Mouse (Mus musculus) hematopoietic stem cell, adult 5-6 weeks (primary cell): ENCODE measurements at regions not wholly inside any gene's neighbourhood (a gene's known extent, or its start where the extent isn't known, plus 50 kb on each side); places are given as distances from the start of the nearest gene placed in this dataset.

Source experiments
- ATAC-seq, 2 experiments: fragments of 125-278 bp in 1 of 2; replicated peaks in 1 of 2; 2 replicates each; pipeline ENCODE4 v1.8.0; 2016 to 2017; ENCODE audit warnings: inconsistent platforms in 2 of 2, mild to moderate bottlenecking in 2 of 2, moderate number of reproducible peaks in 2 of 2, low read depth in 1 of 2, moderate TSS enrichment in 1 of 2; ENCODE audit not compliant: low FRiP score in 2 of 2, poor library complexity in 2 of 2, severe bottlenecking in 2 of 2, insufficient read depth in 1 of 2, low TSS enrichment in 1 of 2

DNA sequence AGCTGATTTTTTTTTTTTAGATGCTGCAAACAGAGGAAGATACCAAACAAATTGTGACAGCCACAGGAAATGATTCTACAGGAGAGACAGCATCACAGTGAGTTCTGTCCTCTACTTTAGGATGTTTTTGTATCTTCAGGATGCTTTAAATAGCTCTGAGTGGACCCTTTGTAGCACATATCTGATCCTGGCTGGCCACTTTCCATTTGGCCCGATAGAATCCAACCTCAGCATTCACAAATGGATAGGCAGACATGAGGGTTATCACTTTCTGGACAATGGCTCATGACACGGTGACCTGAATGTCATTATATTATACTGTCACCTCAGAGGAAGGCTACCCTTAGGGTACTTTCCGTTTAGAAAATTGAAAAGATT lies 379.3 kb downstream of the Gm10295 start:
- ATAC-seq = no peak

- no peak for ATAC-seq
These were observed 379.8 kb downstream of the Gm10295 start for GRCm38 (mm10) chr7:70971323-70972022.

- no peak for ATAC-seq
These were observed 398.8 kb downstream of the Gm10295 start for GRCm38 (mm10) chr7:70952318-70952959.

- ATAC-seq = 0 out of 4 replicates have a peak, but pooled peaks of 1 of the 2 experiments have one; percentile 13
These were observed 403.0 kb downstream of the Gm10295 start for GRCm38 (mm10) chr7:70948281-70948680.

DNA sequence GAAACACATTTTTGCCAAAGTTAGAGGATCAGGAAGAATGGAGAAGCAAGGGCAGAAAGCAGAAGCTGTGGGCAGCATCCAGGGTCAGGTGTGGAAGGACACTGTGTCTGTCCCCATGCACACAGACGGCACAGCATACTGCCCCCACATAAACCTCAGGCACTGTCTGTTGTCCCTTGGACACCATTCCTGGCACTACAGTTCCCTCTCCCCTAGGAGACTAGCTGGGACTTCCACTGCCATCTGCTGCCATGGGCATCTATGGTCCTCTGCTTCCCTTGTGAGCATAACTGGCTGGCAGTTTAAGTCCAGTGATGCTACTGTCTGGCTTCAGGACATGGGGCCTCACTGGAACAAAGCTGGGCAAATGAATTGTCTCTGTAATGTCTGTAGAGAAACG lies 405.0 kb downstream of the Gm10295 start:
- no peak for ATAC-seq

DNA sequence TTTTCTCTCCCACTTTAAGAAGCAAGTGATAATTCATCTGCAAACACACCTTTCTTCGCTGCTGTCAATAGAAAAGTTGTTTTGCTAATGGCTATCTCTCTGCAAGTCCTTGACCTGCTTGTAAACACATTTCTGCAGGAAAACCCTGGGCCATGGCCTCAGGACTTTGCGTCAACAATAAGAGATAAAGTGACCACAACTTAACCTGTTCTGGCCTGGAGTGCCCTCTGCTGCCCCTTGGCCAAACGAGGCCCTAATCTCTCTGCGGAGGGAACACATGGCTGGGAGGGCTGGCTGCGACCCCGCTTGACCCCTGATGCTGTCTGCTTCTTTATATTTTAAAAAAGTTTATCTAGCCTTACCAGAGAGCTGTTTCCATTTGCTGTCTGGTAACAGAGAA lies 420.4 kb downstream of the Gm10295 start:
- no peak for ATAC-seq

DNA sequence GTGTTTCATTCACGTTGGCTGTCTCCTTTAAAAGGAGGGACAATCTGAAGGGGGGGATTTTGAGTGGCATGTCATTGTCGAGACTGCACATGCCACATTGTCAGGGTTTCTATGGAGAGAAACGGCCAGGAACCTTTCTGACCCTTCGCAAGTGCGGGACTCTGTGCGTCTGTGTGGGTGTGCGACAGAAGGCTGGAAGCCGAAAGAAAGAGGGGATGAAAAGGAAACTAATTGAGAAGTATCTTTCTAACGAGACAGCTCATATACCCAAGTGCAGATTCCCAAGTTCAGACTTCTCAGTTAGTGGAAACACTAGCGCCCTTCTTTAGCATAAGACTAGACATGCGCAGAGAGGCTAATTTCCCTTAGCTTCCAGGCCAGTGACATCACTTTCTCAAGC lies 421.4 kb downstream of the Gm10295 start:
- ATAC-seq = no peak

GRCm38 (mm10) chr7:70928001-70928400 lies 423.3 kb downstream of the Gm10295 start:
- no peak for ATAC-seq

DNA sequence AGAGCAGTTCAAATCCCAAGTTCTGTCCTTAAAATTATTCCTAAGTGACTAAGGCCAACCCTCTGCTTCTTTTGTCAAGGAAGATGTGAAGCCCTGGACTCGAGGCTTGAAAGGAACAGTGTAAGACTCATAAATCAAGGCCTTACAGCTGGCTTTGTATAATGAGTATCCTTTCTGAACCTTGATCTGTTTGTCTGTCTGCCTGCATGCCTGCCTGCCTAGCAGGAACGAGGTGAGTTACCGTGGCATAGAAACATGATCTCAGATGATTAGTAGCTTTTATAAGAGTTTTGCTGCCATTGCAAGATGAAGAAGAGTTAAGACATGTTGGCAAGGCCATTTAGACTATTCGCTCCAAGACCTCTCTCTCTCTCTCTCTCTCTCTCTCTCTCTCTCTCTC lies 434.3 kb downstream of the Gm10295 start:
- no peak for ATAC-seq

DNA sequence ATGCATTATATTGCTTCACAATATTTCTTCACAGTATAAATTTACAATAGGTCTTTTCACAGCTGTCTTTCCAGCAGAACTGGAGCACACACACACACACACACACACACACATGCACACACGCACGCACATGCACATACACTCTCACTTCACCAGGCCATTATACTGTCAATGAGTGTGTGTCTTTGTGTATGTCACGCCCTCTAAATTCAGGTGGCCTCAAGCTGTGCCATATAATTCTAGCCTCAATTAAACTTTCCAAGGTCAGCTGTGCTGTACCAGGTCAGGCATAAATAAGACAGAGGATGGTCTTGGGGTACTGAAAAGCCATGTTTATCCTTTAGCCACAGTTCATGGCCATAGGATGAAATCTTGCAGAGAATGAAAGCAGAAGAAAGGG lies 442.4 kb downstream of the Gm10295 start:
- no peak for ATAC-seq

DNA sequence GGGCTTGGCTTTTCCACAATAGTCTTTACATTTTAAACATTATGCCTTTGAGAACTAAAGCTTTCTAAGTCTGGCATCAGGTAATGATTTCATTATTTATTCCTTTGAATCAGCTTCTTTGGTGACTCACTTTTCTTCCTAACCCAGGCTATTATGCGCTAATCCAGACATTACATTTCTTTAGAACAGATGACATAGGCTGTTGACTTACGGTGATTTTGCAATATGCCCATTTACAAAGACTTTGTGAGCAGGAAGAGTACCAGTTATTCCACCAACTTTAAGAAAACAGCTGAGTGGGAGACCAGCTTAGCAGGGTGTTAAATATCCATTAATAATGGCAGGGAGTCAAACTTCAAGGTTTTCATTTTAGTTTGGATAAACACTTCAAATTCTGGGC lies 459.6 kb downstream of the Gm10295 start:
- no peak for ATAC-seq

DNA sequence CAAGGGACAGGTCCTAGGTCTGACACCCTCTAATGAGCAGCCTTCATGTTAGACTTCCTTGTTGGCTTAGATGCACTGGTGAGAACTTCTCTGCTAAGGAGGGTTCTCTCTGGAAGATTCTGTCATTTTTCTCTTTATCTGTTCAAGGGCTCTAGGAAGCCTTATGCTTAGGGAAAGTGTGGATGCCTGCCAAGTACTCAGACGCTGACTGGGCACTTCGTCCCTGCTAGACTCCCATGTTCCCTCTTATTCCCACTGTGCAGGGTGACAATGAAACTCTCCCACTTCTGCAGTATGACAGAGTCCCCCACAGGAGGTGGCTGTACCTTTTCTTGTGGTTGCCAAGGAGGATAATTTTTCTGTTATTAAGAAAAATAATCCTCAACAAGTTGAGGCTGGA lies 470.8 kb downstream of the Gm10295 start:
- ATAC-seq = no peak

- ATAC-seq = no peak
These were observed 476.9 kb downstream of the Gm10295 start for GRCm38 (mm10) chr7:70874393-70874792.

DNA sequence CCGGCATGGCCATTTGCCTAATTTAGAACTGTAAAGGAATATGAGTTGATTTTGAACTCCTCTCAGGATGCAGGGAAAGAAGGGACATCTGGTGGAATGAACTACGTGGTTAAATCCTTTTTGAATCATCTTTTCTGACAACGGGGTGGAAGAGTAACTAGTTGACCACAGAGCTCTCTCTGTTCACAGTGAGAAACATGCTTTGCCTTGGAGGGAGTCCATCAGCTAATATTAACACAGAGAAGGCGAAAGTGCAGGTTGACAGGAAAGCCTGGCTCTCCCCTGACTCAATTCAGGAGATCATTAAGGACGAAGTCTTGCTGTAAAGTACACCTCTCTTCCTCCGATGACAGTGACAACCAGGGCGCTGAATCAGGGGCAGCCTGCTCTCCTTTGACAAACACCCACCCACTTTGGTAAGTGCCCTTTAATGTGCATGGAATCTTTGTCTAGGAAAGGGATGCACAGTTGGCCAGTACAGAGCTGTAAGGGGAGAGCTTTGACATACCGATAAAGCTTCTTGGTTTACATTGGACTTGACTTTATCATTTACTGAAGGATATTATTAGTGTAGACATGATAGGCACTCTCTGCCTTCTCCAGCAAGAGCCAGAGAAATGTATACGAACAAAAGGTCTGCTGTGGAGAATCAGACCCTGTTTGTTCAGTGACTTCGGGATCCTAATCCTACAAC lies 480.3 kb downstream of the Gm10295 start:
- no peak for ATAC-seq

GRCm38 (mm10) chr7:70869125-70869524 lies 482.2 kb downstream of the Gm10295 start:
- ATAC-seq = no peak

DNA sequence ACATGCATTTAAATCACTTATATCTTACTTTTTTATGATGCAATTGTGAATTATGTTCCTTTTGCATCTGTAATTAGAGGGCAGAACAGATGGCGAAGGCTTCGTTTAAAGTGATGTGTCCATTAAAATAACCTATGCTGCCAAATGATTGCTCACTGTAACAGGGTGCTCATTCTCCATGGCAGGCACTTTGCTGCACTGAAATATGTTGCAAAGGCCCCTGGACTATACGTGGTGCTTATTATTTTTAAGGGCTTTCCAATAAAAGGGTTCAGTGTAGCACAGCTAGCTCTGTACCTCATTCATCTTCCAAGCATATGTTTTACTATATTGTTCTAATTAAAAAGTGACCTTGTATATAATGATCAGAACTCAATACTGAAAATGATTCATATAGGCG lies 491.3 kb downstream of the Gm10295 start:
- no peak for ATAC-seq

DNA sequence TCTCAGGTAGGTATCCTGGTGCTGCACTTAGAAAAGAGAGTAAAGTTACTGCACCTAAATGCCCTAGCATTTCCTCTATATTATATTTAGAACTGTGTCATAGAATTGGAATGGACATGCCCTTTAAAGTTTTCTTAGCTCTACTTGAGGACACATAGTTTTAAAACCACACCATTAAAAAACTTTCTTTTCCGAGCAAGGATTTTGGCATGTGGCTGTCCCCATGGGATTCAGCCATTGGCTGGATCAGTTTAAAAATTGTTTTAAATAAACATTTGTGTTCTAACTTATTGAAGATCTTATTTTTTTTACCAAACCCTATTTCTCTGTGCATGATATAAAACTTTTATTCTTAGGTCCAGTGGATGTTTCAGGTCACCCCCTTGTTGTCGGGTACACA lies 484.2 kb upstream of the Nr2f2 start:
- no peak for ATAC-seq

GRCm38 (mm10) chr7:70848016-70848776 lies 481.7 kb upstream of the Nr2f2 start:
- no peak for ATAC-seq
